Mouse (Mus musculus): ENCODE data around the gene Tbl1x.
A peak's percentile ranks its signal among the peaks of the same experiment; 100 is the strongest.

DNA sequence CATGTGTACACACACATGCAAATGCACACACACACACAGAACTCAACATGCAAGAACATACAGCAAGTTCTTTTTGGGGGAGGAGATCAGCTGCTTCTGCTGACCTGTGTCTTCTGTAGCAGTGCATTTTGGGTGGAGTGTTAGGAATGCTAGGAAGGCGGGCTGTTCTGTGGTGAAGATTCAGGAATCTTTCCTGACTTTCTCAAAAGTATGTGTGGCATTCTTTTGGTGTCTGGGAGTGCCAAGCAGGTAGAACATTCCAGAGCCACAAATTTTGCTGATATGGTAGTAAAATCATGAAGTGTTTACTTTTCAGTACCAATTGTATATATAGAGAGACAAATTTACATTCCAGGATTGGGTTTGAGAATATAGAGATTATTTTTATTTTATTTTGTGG lies 17.6 kb downstream of the Tbl1x start:
- TF ChIP-seq CTCF (IDR thresholded peaks at IDR 0.05) (no peak), EP300 (IDR thresholded peaks at IDR 0.05) (peak; percentile 58)

All from lung, postnatal 0 days (tissue).